Mouse (Mus musculus) cerebellum, adult 9-11 months (tissue): ENCODE measurements around the gene Dpp4.
A peak's percentile ranks its signal among the peaks of the same experiment; 100 is the strongest.

Experiments
- DNase-seq: peaks from one replicate; pipeline ENCODE4 v3.0.0; 2022

The Dpp4 gene

GRCm38 (mm10) chr2:62357259-62357658 is 54.8 kb downstream of the Dpp4 start:
- DNase-seq = no peak

- no peak for DNase-seq
Measured at GRCm38 (mm10) chr2:62356606-62357005, 55.4 kb downstream of the Dpp4 start.

GRCm38 (mm10) chr2:62355766-62356165 is 56.3 kb downstream of the Dpp4 start:
- no peak for DNase-seq

GRCm38 (mm10) chr2:62352035-62352434 is 60.0 kb downstream of the Dpp4 start:
- DNase-seq = no peak

GRCm38 (mm10) chr2:62347762-62348161 is 64.3 kb downstream of the Dpp4 start:
- no peak for DNase-seq

GRCm38 (mm10) chr2:62346771-62347170 is 65.3 kb downstream of the Dpp4 start:
- no peak for DNase-seq

GRCm38 (mm10) chr2:62344367-62344766 is 67.7 kb downstream of the Dpp4 start:
- no peak for DNase-seq

- DNase-seq = peak; percentile 78
Measured at GRCm38 (mm10) chr2:62341734-62342128, 70.3 kb downstream of the Dpp4 start.

GRCm38 (mm10) chr2:62341061-62341733 is 70.8 kb downstream of the Dpp4 start:
- no peak for DNase-seq

- DNase-seq = no peak
Measured at GRCm38 (mm10) chr2:62339222-62339944, 72.6 kb downstream of the Dpp4 start.

GRCm38 (mm10) chr2:62337086-62337485 is 74.9 kb downstream of the Dpp4 start:
- no peak for DNase-seq

- no peak for DNase-seq
Measured at GRCm38 (mm10) chr2:62334397-62335243, 77.4 kb downstream of the Dpp4 start.

GRCm38 (mm10) chr2:62332465-62332864 is 79.6 kb downstream of the Dpp4 start:
- DNase-seq = no peak

GRCm38 (mm10) chr2:62331913-62332312 is 80.1 kb downstream of the Dpp4 start:
- no peak for DNase-seq

- no peak for DNase-seq
Measured at GRCm38 (mm10) chr2:62325388-62325787, 86.6 kb downstream of the Dpp4 start.

GRCm38 (mm10) chr2:62323078-62323637 is 88.9 kb downstream of the Dpp4 start:
- DNase-seq = peak; percentile 83

- DNase-seq = no peak
Measured at GRCm38 (mm10) chr2:62319489-62319888, 92.5 kb downstream of the Dpp4 start.

- no peak for DNase-seq
Measured at GRCm38 (mm10) chr2:62316930-62317329, 95.1 kb downstream of the Dpp4 start.

GRCm38 (mm10) chr2:62307477-62307876 is 104.6 kb downstream of the Dpp4 start:
- no peak for DNase-seq

- DNase-seq = no peak
Measured at GRCm38 (mm10) chr2:62306978-62307377, 105.1 kb downstream of the Dpp4 start.

GRCm38 (mm10) chr2:62301716-62302115 is 110.3 kb downstream of the Dpp4 start:
- DNase-seq = no peak

- no peak for DNase-seq
Measured at GRCm38 (mm10) chr2:62293846-62294245, 118.2 kb downstream of the Dpp4 start.

GRCm38 (mm10) chr2:62287532-62287931 is 124.5 kb downstream of the Dpp4 start:
- no peak for DNase-seq
